Mouse (Mus musculus) CH12.LX (cell line): Measurements from ENCODE around the gene 1810043G02Rik. TPM values are rescaled to one million over a fixed set of nuclear protein-coding genes. Genes with fewer than 3 reads are reported as not detected.
"Not testable (repeated sequence)": the region's sequence is repeated elsewhere in the genome, so short reads cannot be mapped to it uniquely, and the experiment has no call there.

Experiments
- DNase-seq: peaks from one replicate; pipeline ENCODE4 v3.0.0-alpha.2; 2013; ENCODE audit errors: extremely low read depth
- H3K27ac ChIP-seq: 2 replicates; pipeline ENCODE4 v1.5.1; 2012; ENCODE audit warnings: low read depth, mild to moderate bottlenecking, control low read depth, moderate library complexity; ENCODE audit not compliant: insufficient read depth
- H3K27me3 ChIP-seq: replicated peaks from 2 replicates; pipeline ENCODE3; 2012; ENCODE audit warnings: inconsistent platforms
- H3K36me3 ChIP-seq, 2 experiments: replicated peaks in 1 of 2; 2 replicates each; pipeline versions ENCODE3 to v1.6.1; 2012; ENCODE audit warnings: inconsistent platforms in 1 of 2, low read length in 1 of 2, mild to moderate bottlenecking in 1 of 2, mixed read lengths in 1 of 2, moderate library complexity in 1 of 2; ENCODE audit not compliant: control insufficient read depth in 1 of 2, insufficient read depth in 1 of 2
- H3K4me1 ChIP-seq, 2 experiments: 2 replicates each; pipeline ENCODE4 v1.6.1; 2012; ENCODE audit warnings: inconsistent platforms in 1 of 2, moderate library complexity in 1 of 2; ENCODE audit not compliant: insufficient read depth in 2 of 2, control insufficient read depth in 1 of 2
- H3K4me2 ChIP-seq: 2 replicates; pipeline ENCODE4 v1.6.1; 2012; ENCODE audit warnings: low read depth, mild to moderate bottlenecking, control low read depth; ENCODE audit not compliant: poor library complexity, insufficient read depth, severe bottlenecking
- H3K4me3 ChIP-seq, 3 experiments: fragments of 150-350 bp in 1 of 3; sonication (generic) in 1 of 3; replicated peaks in 1 of 3; 2 replicates each; pipeline versions ENCODE3 to v1.5.1; 2011 to 2012; ENCODE audit warnings: low read depth in 2 of 3, low read length in 2 of 3, mild to moderate bottlenecking in 2 of 3, moderate library complexity in 2 of 3, control low read depth in 1 of 3, improper control_type of control experiment in 1 of 3, inconsistent platforms in 1 of 3, mixed read lengths in 1 of 3; ENCODE audit not compliant: poor library complexity in 1 of 3
- H3K79me2 ChIP-seq: replicated peaks from 2 replicates; pipeline ENCODE4 v1.6.1; 2012; ENCODE audit warnings: mild to moderate bottlenecking, moderate library complexity; ENCODE audit not compliant: control insufficient read depth, poor library complexity, insufficient read depth, severe bottlenecking; ENCODE audit errors: extremely low read depth
- H3K9ac ChIP-seq: 2 replicates; pipeline ENCODE4 v1.6.1; 2012; ENCODE audit warnings: low read depth, mild to moderate bottlenecking, control low read depth, moderate library complexity; ENCODE audit not compliant: insufficient read depth
- H3K9me3 ChIP-seq: replicated peaks from 2 replicates; pipeline ENCODE3; 2012; ENCODE audit warnings: low read length, inconsistent platforms, mixed read lengths
- BHLHE40 ChIP-seq: IDR thresholded peaks from 2 replicates; pipeline ENCODE4 v1.6.1; 2011; ENCODE audit warnings: mild to moderate bottlenecking, low read depth, low read length, improper control_type of control experiment
- CHD2 ChIP-seq: IDR thresholded peaks from 2 replicates; pipeline ENCODE4 v1.6.1; 2011; ENCODE audit warnings: low read length, improper control_type of control experiment
- CTCF ChIP-seq, 2 experiments: IDR thresholded peaks in 1 of 2; conservative IDR thresholded peaks in 1 of 2; 2 replicates each; pipeline ENCODE4 v1.5.1; 2011 to 2012; ENCODE audit warnings: low read depth in 2 of 2, low read length in 2 of 2, improper control_type of control experiment in 1 of 2, inconsistent platforms in 1 of 2, mild to moderate bottlenecking in 1 of 2, moderate library complexity in 1 of 2
- E2F4 ChIP-seq: IDR thresholded peaks from 2 replicates; pipeline ENCODE4 v1.6.1; 2011; ENCODE audit warnings: low read depth, low read length, improper control_type of control experiment; ENCODE audit not compliant: insufficient replicate concordance
- EP300 ChIP-seq: IDR thresholded peaks from 2 replicates; pipeline ENCODE4 v1.6.1; 2011; ENCODE audit warnings: low read length, improper control_type of control experiment
- ETS1 ChIP-seq: conservative IDR thresholded peaks from 2 replicates; pipeline ENCODE4 v1.6.1; 2012; ENCODE audit warnings: low read depth, mild to moderate bottlenecking, inconsistent platforms, low read length, improper control_type of control experiment, moderate library complexity
- GABPA ChIP-seq: IDR thresholded peaks from 2 replicates; pipeline ENCODE4 v1.6.1; 2012; ENCODE audit warnings: low read depth, low read length, improper control_type of control experiment, inconsistent platforms; ENCODE audit not compliant: insufficient replicate concordance
- JUND ChIP-seq: conservative IDR thresholded peaks from 2 replicates; pipeline ENCODE4 v1.6.1; 2011; ENCODE audit warnings: low read depth, low read length, improper control_type of control experiment
- MAZ ChIP-seq: IDR thresholded peaks from 2 replicates; pipeline ENCODE4 v1.6.1; 2012; ENCODE audit warnings: low read depth, mild to moderate bottlenecking, inconsistent platforms, low read length, improper control_type of control experiment, moderate library complexity
- MXI1 ChIP-seq: IDR thresholded peaks from 2 replicates; pipeline ENCODE4 v1.6.1; 2011; ENCODE audit warnings: mild to moderate bottlenecking, low read depth, low read length, improper control_type of control experiment
- NRF1 ChIP-seq: IDR thresholded peaks from 2 replicates; pipeline ENCODE4 v1.6.1; 2014; ENCODE audit warnings: low read depth, mild to moderate bottlenecking, inconsistent platforms, low read length, improper control_type of control experiment, moderate library complexity
- PAX5 ChIP-seq: IDR thresholded peaks from 2 replicates; pipeline ENCODE4 v1.6.1; 2012; ENCODE audit warnings: low read length, inconsistent platforms, mixed read lengths
- RAD21 ChIP-seq: IDR thresholded peaks from 2 replicates; pipeline ENCODE4 v1.6.1; 2011; ENCODE audit warnings: low read depth, mild to moderate bottlenecking, low read length, improper control_type of control experiment, moderate library complexity
- SMC3 ChIP-seq: IDR thresholded peaks from 2 replicates; pipeline ENCODE4 v1.6.1; 2011; ENCODE audit warnings: low read depth, low read length, improper control_type of control experiment
- USF1 ChIP-seq: IDR thresholded peaks from 2 replicates; pipeline ENCODE4 v1.6.1; 2014; ENCODE audit warnings: low read depth, mild to moderate bottlenecking, inconsistent platforms, low read length, improper control_type of control experiment
- ZC3H11A ChIP-seq: IDR thresholded peaks from 2 replicates; pipeline ENCODE4 v1.6.1; 2012; ENCODE audit warnings: low read depth, mild to moderate bottlenecking, inconsistent platforms, low read length, improper control_type of control experiment
- dilution Hi-C: fragments of 300-500 bp; cut with MboI; formaldehyde crosslinking; loops from 2 replicates; pipeline ENCODE4 v1.14.3; 2020; ENCODE audit warnings: low sequenced_read_pairs; ENCODE audit not compliant: extremely low pct_unique_long_range_greater_than_20kb, extremely low pct_ligation_motif_present
- in situ Hi-C: fragments of 300-500 bp; cut with MboI; formaldehyde crosslinking; loops from 3 replicates; pipeline ENCODE4 v1.14.3; 2019; ENCODE audit warnings: low sequenced_read_pairs, low pct_ligation_motif_present, low pct_unique_long_range_greater_than_20kb, mixed read lengths
- polyA plus RNA-seq: library from polyadenylated mRNA; unstranded; fragments of >175 nt; gene quantifications from 2 replicates; pipeline ENCODE4 v1.2.1, GENCODE M21; 2012; ENCODE audit warnings: low read depth; ENCODE audit not compliant: insufficient read length
- total RNA-seq, 2 experiments: library from RNA; depleted of rRNA; stranded (reverse); fragments of 300-350 nt in 1 of 2; fragments of >200 nt in 1 of 2; gene quantifications; 2 replicates each; pipeline ENCODE4 v1.2.3; 2012 to 2014

1810043G02Rik gene
- total and polyA plus RNA-seq, 3 experiments = 3.3 to 6.2 (median 4.1) TPM

GRCm38 (mm10) chr10:78025453-78025852 is 47.1 kb downstream of the 1810043G02Rik start:
- not testable (repeated sequence) for DNase-seq, H3K27ac ChIP-seq
- peak; percentile 49 for TF ChIP-seq SMC3
- TF ChIP-seq RAD21 = peak; percentile 28
- peak in 1 of 2 experiments; percentile 56; a peak in 2 of 4 replicates for TF ChIP-seq CTCF (conservative IDR thresholded peaks at IDR 0.05 in 1 of 2, IDR thresholded peaks at IDR 0.05 in 1 of 2; ENCODE audit: low read depth in 2 of 2, low read length in 2 of 2)

DNA sequence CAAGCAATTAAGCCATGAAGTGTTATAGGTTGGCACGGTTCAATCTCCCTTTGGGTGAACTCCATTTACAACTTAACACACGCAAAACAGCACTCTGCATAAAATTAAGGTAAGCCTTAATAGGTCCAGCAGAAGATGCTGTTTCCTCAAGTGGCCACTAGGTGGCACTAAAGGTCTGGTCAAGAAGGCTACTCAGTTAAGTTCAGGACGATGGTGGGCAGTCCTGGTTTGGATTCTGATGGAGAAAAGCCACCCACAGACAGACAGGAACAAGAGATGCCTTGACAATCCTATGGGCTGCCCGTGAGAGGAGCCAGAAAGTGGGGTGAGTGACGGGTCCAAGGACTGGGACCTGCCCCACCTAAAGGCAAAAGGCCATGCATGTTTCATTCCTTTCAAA is 49.8 kb downstream of the 1810043G02Rik start:
- Histone ChIP-seq H3K36me3 (no peaks in the 10 kb centered on the region), H3K79me2 (no peaks in the 10 kb centered on the region), H3K27ac (no peak overlapping the region), H3K9ac (no peak overlapping the region), H3K4me3 (no peak overlapping the region), H3K4me1 (peaks cover 0 to 4% of the 10 kb centered on the region in 2 experiments; a peak in 2 of 4 replicates), H3K9me3 (no peaks in the 10 kb centered on the region), H3K4me2 (no peak overlapping the region), H3K27me3 (peaks cover 6% of the 10 kb centered on the region)
- peak; percentile 92 to 98 for TF ChIP-seq CTCF (conservative IDR thresholded peaks at IDR 0.05 in 1 of 2, IDR thresholded peaks at IDR 0.05 in 1 of 2; ENCODE audit: low read depth in 2 of 2, low read length in 2 of 2)
- no peak for TF ChIP-seq CHD2
- TF ChIP-seq USF1 = no peak
- no peak for TF ChIP-seq GABPA
- TF ChIP-seq NRF1 = no peak
- peak; percentile 98 for TF ChIP-seq SMC3
- no peak for TF ChIP-seq JUND
- TF ChIP-seq E2F4 = no peak
- TF ChIP-seq PAX5 = no peak
- TF ChIP-seq MXI1 = no peak
- no peak for TF ChIP-seq BHLHE40
- TF ChIP-seq EP300 = no peak
- TF ChIP-seq MAZ = no peak
- no peak for TF ChIP-seq ETS1
- peak; percentile 83 for TF ChIP-seq ZC3H11A
- DNase-seq = peak; percentile 79
- dilution Hi-C loops = no loop called here
- in situ Hi-C loops = loop anchor here (25.0 kb wide), 1 partner anchor 359 kb away; no protein-coding TSS in a partner anchor

More at GRCm38 (mm10) chr10:78025453-78025852, 47.1 kb downstream of the 1810043G02Rik start:
- H3K36me3 ChIP-seq, H3K79me2 ChIP-seq, H3K4me3 ChIP-seq, H3K4me2 ChIP-seq, dilution Hi-C loops, H3K9me3 ChIP-seq, H3K9ac ChIP-seq, H3K27me3 ChIP-seq, H3K4me1 ChIP-seq: not testable (repeated sequence)
- in situ Hi-C loops = loop anchor here (25.0 kb wide), 1 partner anchor 362 kb away; no protein-coding TSS in a partner anchor
